Mouse (Mus musculus) limb, embryonic 13.5 days (tissue): ENCODE data around the gene Cetn4. TPM values are rescaled to one million over a fixed set of nuclear protein-coding genes. Genes with fewer than 3 reads are reported as not detected.

Experiments
- ATAC-seq: fragments of 200-750 bp; cut with Nextera tagmentation; 2 replicates; pipeline ENCODE4 v1.8.0; 2017; ENCODE audit warnings: low read depth, moderate number of reproducible peaks, moderate TSS enrichment; ENCODE audit not compliant: low FRiP score
- H3K27ac ChIP-seq: fragments of 300-500 bp; sonication (generic); 2 replicates; pipeline ENCODE4 v1.5.1; 2015; ENCODE audit warnings: inconsistent platforms, mild to moderate bottlenecking, moderate library complexity
- H3K27me3 ChIP-seq: fragments of 300-500 bp; sonication (generic); 2 replicates; pipeline ENCODE4 v1.6.1; 2015; ENCODE audit warnings: mild to moderate bottlenecking, inconsistent platforms
- H3K36me3 ChIP-seq: fragments of 300-500 bp; sonication (generic); 2 replicates; pipeline ENCODE4 v1.6.1; 2015; ENCODE audit warnings: inconsistent platforms, mild to moderate bottlenecking, moderate library complexity
- H3K4me1 ChIP-seq: fragments of 300-500 bp; sonication (generic); 2 replicates; pipeline ENCODE4 v1.6.1; 2015; ENCODE audit warnings: inconsistent platforms
- H3K4me2 ChIP-seq: fragments of 300-500 bp; sonication (generic); replicated peaks from 2 replicates; pipeline ENCODE4 v1.6.1; 2015; ENCODE audit warnings: inconsistent platforms, mild to moderate bottlenecking, moderate library complexity
- H3K4me3 ChIP-seq: fragments of 300-500 bp; sonication (generic); 2 replicates; pipeline ENCODE4 v1.5.1; 2015; ENCODE audit warnings: moderate library complexity, mild to moderate bottlenecking, inconsistent platforms
- H3K9ac ChIP-seq: fragments of 300-500 bp; sonication (generic); 2 replicates; pipeline ENCODE4 v1.6.1; 2015; ENCODE audit warnings: mild to moderate bottlenecking, inconsistent platforms
- H3K9me3 ChIP-seq: fragments of 300-500 bp; sonication (generic); 2 replicates; pipeline ENCODE4 v1.6.1; 2016; ENCODE audit warnings: inconsistent platforms
- WGBS: fragments of 180-500 bp; shearing (Covaris S2); methylation state at CpG from one replicate; pipeline ENCODE4 v1.1.7; 2015; 5-methylcytosine and 5-hydroxymethylcytosine counted together
- polyA plus RNA-seq: library from polyadenylated mRNA; unstranded; fragments of >200 nt; fragmentation: Nextera tagmentation; extraction: Ambion mirVana; gene quantifications from 2 replicates; pipeline ENCODE4 v1.2.1, GENCODE M21; 2015

The Cetn4 gene
- polyA plus RNA-seq, 1 experiment from 2014 or later: 3.2 TPM

GRCm38 (mm10) chr3:37331999-37332449 is 19.5 kb upstream of the Cetn4 start:
- H3K4me3 ChIP-seq: no peak overlapping the region
- no peak overlapping the region for H3K4me2 ChIP-seq
- H3K9me3 ChIP-seq: no peaks in the 10 kb centered on the region
- peaks cover 13% of the 10 kb centered on the region for H3K4me1 ChIP-seq
- H3K36me3 ChIP-seq: no peaks in the 10 kb centered on the region
- ATAC-seq: no peak
- H3K27me3 ChIP-seq: no peaks in the 10 kb centered on the region
- 70% methylated on average over 6 of the region's 6 CpGs for WGBS
- H3K9ac ChIP-seq: no peak overlapping the region
- H3K27ac ChIP-seq: no peak overlapping the region

GRCm38 (mm10) chr3:37329963-37330362 is 17.5 kb upstream of the Cetn4 start:
- Histone ChIP-seq H3K9ac (no peak overlapping the region), H3K9me3 (no peaks in the 10 kb centered on the region), H3K27ac (no peak overlapping the region), H3K27me3 (no peaks in the 10 kb centered on the region), H3K4me3 (no peak overlapping the region), H3K4me1 (peaks cover 13% of the 10 kb centered on the region), H3K4me2 (no peak overlapping the region), H3K36me3 (no peaks in the 10 kb centered on the region)
- no peak for ATAC-seq
- 75% methylated on average over 1 of the region's 1 CpGs for WGBS

DNA sequence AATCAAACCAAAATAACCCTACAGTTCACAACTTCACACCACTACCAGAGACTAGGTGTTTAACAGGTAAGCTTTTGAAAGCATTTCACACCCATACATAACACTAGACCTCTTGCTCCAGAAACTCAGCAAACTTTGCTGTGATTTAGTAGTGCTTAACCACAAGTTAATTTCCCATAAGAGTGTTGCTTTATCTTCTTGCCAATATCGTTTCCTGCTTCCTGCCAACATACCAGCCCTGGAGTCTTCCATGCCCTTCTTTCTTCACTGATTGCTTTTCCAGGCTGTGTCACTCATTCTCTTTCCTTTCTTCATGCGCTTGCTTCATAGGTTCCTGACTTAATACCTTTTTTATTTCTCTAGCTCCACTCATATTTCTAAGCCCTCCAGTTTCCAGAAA is 16.0 kb upstream of the Cetn4 start:
- no peak overlapping the region for H3K4me2 ChIP-seq
- ATAC-seq: 0 out of 2 replicates have a peak, but pooled peaks have one; percentile 36
- H3K27ac ChIP-seq: no peak overlapping the region
- no peak overlapping the region for H3K9ac ChIP-seq
- H3K27me3 ChIP-seq: no peaks in the 10 kb centered on the region
- 52% methylated on average over 2 of the region's 2 CpGs for WGBS
- H3K9me3 ChIP-seq: no peaks in the 10 kb centered on the region
- peaks cover 19% of the 10 kb centered on the region for H3K4me1 ChIP-seq
- no peak overlapping the region for H3K4me3 ChIP-seq
- no peaks in the 10 kb centered on the region for H3K36me3 ChIP-seq

GRCm38 (mm10) chr3:37326627-37327026 is 14.1 kb upstream of the Cetn4 start:
- ATAC-seq: no peak
- WGBS: 90% methylated on average over 3 of the region's 3 CpGs
- no peaks in the 10 kb centered on the region for H3K36me3 ChIP-seq
- H3K4me2 ChIP-seq: no peak overlapping the region
- H3K27ac ChIP-seq: no peak overlapping the region
- H3K4me1 ChIP-seq: peaks cover 19% of the 10 kb centered on the region
- no peak overlapping the region for H3K9ac ChIP-seq
- H3K9me3 ChIP-seq: no peaks in the 10 kb centered on the region
- H3K27me3 ChIP-seq: no peaks in the 10 kb centered on the region
- no peak overlapping the region for H3K4me3 ChIP-seq

- Histone ChIP-seq H3K9ac (no peak overlapping the region), H3K27me3 (no peaks in the 10 kb centered on the region), H3K9me3 (no peaks in the 10 kb centered on the region), H3K4me1 (peaks cover 19% of the 10 kb centered on the region), H3K27ac (no peak overlapping the region), H3K4me2 (no peak overlapping the region), H3K4me3 (no peak overlapping the region), H3K36me3 (peaks cover 7% of the 10 kb centered on the region)
- WGBS: 82% methylated on average over 5 of the region's 5 CpGs
- ATAC-seq: no peak
These were observed 13.0 kb upstream of the Cetn4 start for GRCm38 (mm10) chr3:37325317-37326112.

DNA sequence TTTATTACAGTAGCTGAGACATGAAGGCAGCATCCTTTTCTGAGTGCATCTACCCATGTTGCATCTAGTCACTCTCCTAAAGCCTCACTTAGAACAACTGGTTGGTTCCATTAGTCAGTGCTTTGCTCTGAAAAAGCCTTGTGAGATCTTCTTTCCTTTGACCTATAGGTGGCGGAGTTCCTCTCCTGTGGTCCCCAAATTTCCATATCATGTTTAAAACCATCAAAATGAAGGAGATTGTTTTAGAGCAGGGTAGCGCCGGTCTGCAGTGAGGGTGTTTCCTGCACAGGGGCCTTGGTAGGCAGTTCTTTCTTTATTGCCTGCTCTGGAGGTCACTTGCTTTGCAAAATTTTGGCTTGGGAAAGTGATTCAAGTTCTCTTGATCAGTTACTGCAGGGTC is 11.8 kb upstream of the Cetn4 start:
- peaks cover 19% of the 10 kb centered on the region for H3K36me3 ChIP-seq
- WGBS: 34% methylated on average over 3 of the region's 3 CpGs
- H3K9me3 ChIP-seq: no peaks in the 10 kb centered on the region
- H3K9ac ChIP-seq: no peak overlapping the region
- H3K4me1 ChIP-seq: peaks cover 15% of the 10 kb centered on the region
- H3K4me2 ChIP-seq: no peak overlapping the region
- H3K27me3 ChIP-seq: no peaks in the 10 kb centered on the region
- ATAC-seq: no peak
- H3K4me3 ChIP-seq: no peak overlapping the region
- no peak overlapping the region for H3K27ac ChIP-seq

- no peaks in the 10 kb centered on the region for H3K9me3 ChIP-seq
- H3K4me1 ChIP-seq: peaks cover 10% of the 10 kb centered on the region
- H3K36me3 ChIP-seq: peaks cover 23% of the 10 kb centered on the region
- no peak overlapping the region for H3K9ac ChIP-seq
- no peaks in the 10 kb centered on the region for H3K27me3 ChIP-seq
- no peak overlapping the region for H3K4me2 ChIP-seq
- WGBS: 92% methylated on average over 1 of the region's 1 CpGs
- no peak for ATAC-seq
- H3K27ac ChIP-seq: no peak overlapping the region
- no peak overlapping the region for H3K4me3 ChIP-seq
These were observed 3.7 kb upstream of the Cetn4 start for GRCm38 (mm10) chr3:37316233-37316632.

GRCm38 (mm10) chr3:37313371-37313770 is 863 bp upstream of the Cetn4 start:
- 56% methylated on average over 1 of the region's 1 CpGs for WGBS
- no peak for ATAC-seq
- H3K36me3 ChIP-seq: no peaks in the 10 kb centered on the region
- peaks cover 10% of the 10 kb centered on the region for H3K4me1 ChIP-seq
- peak overlapping the region; percentile 70 for H3K4me2 ChIP-seq
- H3K27ac ChIP-seq: no peak overlapping the region
- H3K9ac ChIP-seq: peak overlapping the region; percentile 40
- H3K4me3 ChIP-seq: peak overlapping the region; percentile 74
- no peaks in the 10 kb centered on the region for H3K27me3 ChIP-seq
- no peaks in the 10 kb centered on the region for H3K9me3 ChIP-seq

DNA sequence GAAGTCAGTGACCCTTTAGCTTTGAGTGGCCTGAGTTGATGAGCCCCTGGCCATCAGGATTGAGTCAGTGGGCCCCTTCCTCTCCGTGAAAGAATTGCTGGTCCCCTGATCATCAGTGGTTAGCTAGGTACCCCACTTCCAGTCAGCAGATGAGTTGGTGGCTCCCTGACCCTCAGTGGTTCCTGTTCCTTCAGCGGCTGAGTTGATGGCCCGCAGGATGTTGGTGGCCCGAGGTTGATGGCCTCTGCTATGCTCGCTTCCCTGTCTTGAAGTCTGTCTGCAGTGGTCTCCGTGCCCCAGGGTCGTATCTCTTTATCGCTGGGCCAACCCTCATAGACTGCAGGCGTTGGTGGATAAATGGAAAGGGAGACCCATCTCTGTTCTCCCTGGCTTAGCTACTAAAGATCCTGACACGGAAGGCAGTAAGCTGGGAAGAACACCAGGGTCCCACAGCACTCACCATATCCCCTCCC is 575 bp downstream of the Cetn4 start:
- Histone ChIP-seq H3K4me2 (peak overlapping the region; percentile 70), H3K27me3 (no peaks in the 10 kb centered on the region), H3K36me3 (no peaks in the 10 kb centered on the region), H3K9ac (peak overlapping the region; percentile 83), H3K4me3 (peak overlapping the region; percentile 74), H3K27ac (no peak overlapping the region), H3K9me3 (no peaks in the 10 kb centered on the region), H3K4me1 (peaks cover 10% of the 10 kb centered on the region)
- 2% methylated on average over 10 of the region's 10 CpGs for WGBS
- ATAC-seq: no peak

- no peak overlapping the region for H3K4me3 ChIP-seq
- no peak overlapping the region for H3K9ac ChIP-seq
- no peak for ATAC-seq
- 71% methylated on average over 8 of the region's 8 CpGs for WGBS
- no peaks in the 10 kb centered on the region for H3K36me3 ChIP-seq
- no peak overlapping the region for H3K4me2 ChIP-seq
- no peaks in the 10 kb centered on the region for H3K4me1 ChIP-seq
- H3K27me3 ChIP-seq: no peaks in the 10 kb centered on the region
- no peaks in the 10 kb centered on the region for H3K9me3 ChIP-seq
- H3K27ac ChIP-seq: no peak overlapping the region
These were observed 8.9 kb downstream of the Cetn4 start for GRCm38 (mm10) chr3:37303392-37304139.

DNA sequence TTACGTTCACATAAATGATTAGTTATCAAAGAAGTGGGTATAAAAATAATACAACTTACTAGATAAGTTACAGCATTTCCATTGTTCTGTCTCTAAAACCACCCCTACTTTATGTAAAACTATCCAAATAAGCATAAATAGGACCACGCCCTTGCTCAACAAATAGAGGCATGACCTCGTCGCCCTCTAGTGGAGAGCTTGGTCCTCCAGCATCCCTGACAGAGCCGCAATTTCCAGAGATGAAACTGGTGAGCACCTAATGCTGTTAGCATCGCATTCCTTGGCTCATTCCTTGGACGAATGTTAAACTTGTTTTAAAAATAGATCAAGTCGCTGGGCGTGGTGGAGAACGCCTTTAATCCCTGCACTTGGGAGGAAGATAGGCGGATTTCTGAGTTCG is 9.8 kb downstream of the Cetn4 start:
- H3K9me3 ChIP-seq: no peaks in the 10 kb centered on the region
- no peaks in the 10 kb centered on the region for H3K27me3 ChIP-seq
- H3K4me1 ChIP-seq: no peaks in the 10 kb centered on the region
- no peaks in the 10 kb centered on the region for H3K36me3 ChIP-seq
- no peak for ATAC-seq
- 42% methylated on average over 12 of the region's 12 CpGs for WGBS
- no peak overlapping the region for H3K4me2 ChIP-seq
- no peak overlapping the region for H3K27ac ChIP-seq
- H3K9ac ChIP-seq: no peak overlapping the region
- H3K4me3 ChIP-seq: no peak overlapping the region

DNA sequence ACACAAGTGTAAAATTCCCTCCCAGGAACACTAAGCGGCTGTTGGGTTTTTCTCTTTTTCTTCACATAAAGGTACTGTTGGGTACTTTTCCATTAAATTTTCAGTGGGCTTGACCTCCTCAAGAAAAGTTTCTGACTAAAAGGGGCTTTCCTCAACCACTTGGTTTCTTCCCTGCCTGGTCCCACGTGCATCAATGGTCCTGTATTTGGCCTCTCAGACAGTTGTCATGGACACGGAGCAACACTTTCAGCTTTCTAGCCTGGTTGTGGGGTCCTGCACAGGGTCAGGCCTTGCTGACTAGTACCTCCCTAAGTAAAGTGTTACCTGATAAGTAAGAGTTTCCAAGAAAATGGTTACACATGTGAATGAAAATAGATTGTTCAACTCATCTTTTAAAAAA is 13.0 kb downstream of the Cetn4 start:
- no peak overlapping the region for H3K9ac ChIP-seq
- no peaks in the 10 kb centered on the region for H3K9me3 ChIP-seq
- H3K27me3 ChIP-seq: no peaks in the 10 kb centered on the region
- WGBS: 66% methylated on average over 3 of the region's 3 CpGs
- no peak overlapping the region for H3K27ac ChIP-seq
- H3K36me3 ChIP-seq: no peaks in the 10 kb centered on the region
- no peak overlapping the region for H3K4me2 ChIP-seq
- H3K4me3 ChIP-seq: no peak overlapping the region
- no peaks in the 10 kb centered on the region for H3K4me1 ChIP-seq
- ATAC-seq: no peak
